Mouse (Mus musculus): ENCODE measurements around the gene Gm4214. TPM values are rescaled to one million over a fixed set of nuclear protein-coding genes. Genes with fewer than 3 reads are reported as not detected.

The Gm4214 gene
- polyA plus RNA-seq (2014; fragmentation: Illumina TruSeq; extraction: RNeasy Lipid Tissue Mini Kit (QIAGEN cat#74804); ENCODE audit: low read depth, low replicate concordance): not detected

GRCm38 (mm10) chr7:22984573-22984972 is at the start of gene Gm4214:
TSS of gene Gm4214 (minus strand) at chr7:22984673.

GRCm38 (mm10) chr7:23019823-23020222 is 35.4 kb upstream of the Gm4214 start, which contains the start of gene Gm4216:
TSS of gene Gm4216 (minus strand) at chr7:23019923.

Other genes with a start within 250 kb of the Gm4214 start
- not detected for gene Vmn1r157, start 223.0 kb downstream of the Gm4214 start, polyA plus RNA-seq (2014; fragmentation: Illumina TruSeq; extraction: RNeasy Lipid Tissue Mini Kit (QIAGEN cat#74804); ENCODE audit: low read depth, low replicate concordance)
- gene Vmn1r158, start 193.9 kb downstream of the Gm4214 start, polyA plus RNA-seq (2014; fragmentation: Illumina TruSeq; extraction: RNeasy Lipid Tissue Mini Kit (QIAGEN cat#74804); ENCODE audit: low read depth, low replicate concordance): not detected
- gene Vmn1r159, start 141.1 kb downstream of the Gm4214 start, polyA plus RNA-seq (2014; fragmentation: Illumina TruSeq; extraction: RNeasy Lipid Tissue Mini Kit (QIAGEN cat#74804); ENCODE audit: low read depth, low replicate concordance): not detected
- not detected for gene Vmn1r160, start 113.4 kb downstream of the Gm4214 start, polyA plus RNA-seq (2014; fragmentation: Illumina TruSeq; extraction: RNeasy Lipid Tissue Mini Kit (QIAGEN cat#74804); ENCODE audit: low read depth, low replicate concordance)
- not detected for gene Gm4216, start 35.2 kb upstream of the Gm4214 start, polyA plus RNA-seq (2014; fragmentation: Illumina TruSeq; extraction: RNeasy Lipid Tissue Mini Kit (QIAGEN cat#74804); ENCODE audit: low read depth, low replicate concordance)
- not detected for gene Vmn1r163, start 70.9 kb upstream of the Gm4214 start, polyA plus RNA-seq (2014; fragmentation: Illumina TruSeq; extraction: RNeasy Lipid Tissue Mini Kit (QIAGEN cat#74804); ENCODE audit: low read depth, low replicate concordance)
- not detected for gene Gm8720, start 82.8 kb upstream of the Gm4214 start, polyA plus RNA-seq (2014; fragmentation: Illumina TruSeq; extraction: RNeasy Lipid Tissue Mini Kit (QIAGEN cat#74804); ENCODE audit: low read depth, low replicate concordance)
- not detected for gene Gm10662, start 159.8 kb upstream of the Gm4214 start, polyA plus RNA-seq (2014; fragmentation: Illumina TruSeq; extraction: RNeasy Lipid Tissue Mini Kit (QIAGEN cat#74804); ENCODE audit: low read depth, low replicate concordance)
- gene Vmn1r165, start 232.7 kb upstream of the Gm4214 start, polyA plus RNA-seq (2014; fragmentation: Illumina TruSeq; extraction: RNeasy Lipid Tissue Mini Kit (QIAGEN cat#74804); ENCODE audit: low read depth, low replicate concordance): not detected

Measured in testis, adult 10 weeks (tissue).